Mouse (Mus musculus): ENCODE measurements around the gene Bloc1s4.

GRCm38 (mm10) chr5:36727776-36728175 lies 20.7 kb downstream of the Bloc1s4 start:
- TF ChIP-seq CTCF (IDR thresholded peaks at IDR 0.05; ENCODE audit: borderline replicate concordance, extremely low read depth, insufficient read depth, insufficient read length) (no peak), POLR2A (IDR thresholded peaks at IDR 0.05; ENCODE audit: borderline replicate concordance, extremely low read depth, insufficient read depth, insufficient read length, poor library complexity, severe bottlenecking) (no peak)

Data from brain, embryonic 14.5 days (tissue).